Mouse (Mus musculus) layer of hippocampus, adult 11-12 months (tissue): Measurements from ENCODE around the gene Eva1b.

Experiments
- DNase-seq: peaks from one replicate; pipeline ENCODE4 v3.0.0; 2022; ENCODE audit warnings: low spot score

The Eva1b gene

GRCm38 (mm10) chr4:126120052-126120451 lies 27.5 kb upstream of the Eva1b start:
- no peak for DNase-seq

GRCm38 (mm10) chr4:126120506-126120905 lies 27.0 kb upstream of the Eva1b start:
- no peak for DNase-seq

- no peak for DNase-seq
Observed at GRCm38 (mm10) chr4:126123309-126124040, 24.1 kb upstream of the Eva1b start.

- DNase-seq = no peak
Observed at GRCm38 (mm10) chr4:126130502-126130901, 17.0 kb upstream of the Eva1b start.

GRCm38 (mm10) chr4:126131290-126132121 lies 16.0 kb upstream of the Eva1b start:
- peak; percentile 73 for DNase-seq

- DNase-seq = no peak
Observed at GRCm38 (mm10) chr4:126132636-126133264, 14.8 kb upstream of the Eva1b start.

GRCm38 (mm10) chr4:126134236-126134635 lies 13.3 kb upstream of the Eva1b start:
- DNase-seq = no peak

- DNase-seq = no peak
Observed at GRCm38 (mm10) chr4:126134639-126135038, 12.9 kb upstream of the Eva1b start.

- DNase-seq = no peak
Observed at GRCm38 (mm10) chr4:126137773-126138172, 9.8 kb upstream of the Eva1b start.

- no peak for DNase-seq
Observed at GRCm38 (mm10) chr4:126141021-126141420, 6.5 kb upstream of the Eva1b start.

GRCm38 (mm10) chr4:126145396-126145795 lies 2.1 kb upstream of the Eva1b start:
- DNase-seq = no peak

- no peak for DNase-seq
Observed at GRCm38 (mm10) chr4:126146974-126147532, 491 bp upstream of the Eva1b start.

- DNase-seq = no peak
Observed at GRCm38 (mm10) chr4:126148161-126148961, 817 bp downstream of the Eva1b start.

GRCm38 (mm10) chr4:126149041-126149676 lies 1.6 kb downstream of the Eva1b start:
- DNase-seq = no peak

GRCm38 (mm10) chr4:126149798-126150197 lies 2.3 kb downstream of the Eva1b start:
- no peak for DNase-seq

- DNase-seq = no peak
Observed at GRCm38 (mm10) chr4:126150297-126150948, 2.9 kb downstream of the Eva1b start.

- DNase-seq = no peak
Observed at GRCm38 (mm10) chr4:126150949-126151320, 3.4 kb downstream of the Eva1b start.

GRCm38 (mm10) chr4:126151701-126152440 lies 4.3 kb downstream of the Eva1b start:
- no peak for DNase-seq

- DNase-seq = no peak
Observed at GRCm38 (mm10) chr4:126152864-126153263, 5.3 kb downstream of the Eva1b start.

GRCm38 (mm10) chr4:126155183-126155582 lies 7.6 kb downstream of the Eva1b start:
- no peak for DNase-seq
